Comparison of ENCODE assay signal across 8 mouse cellular contexts in genomic region chr9:47407007-47407670, GRCm38 (mm10).
DNase-seq lines count a peak whose midpoint lies in the region; ATAC-seq lines count a peak whose summit lies in the region.

No protein-coding gene starts in this region.

- no peak overlapping the region for H3K9ac ChIP-seq in midbrain, embryonic 14.5 days (replicated peaks; ENCODE audit: low read length)
- H3K9ac ChIP-seq in midbrain, embryonic 11.5 days (ENCODE audit: low read length) = no peak overlapping the region
- no peak overlapping the region for H3K9ac ChIP-seq in forebrain, embryonic 13.5 days
- H3K9ac ChIP-seq in neural tube, embryonic 13.5 days = no peak overlapping the region

- H3K4me3 ChIP-seq in midbrain, embryonic 14.5 days (replicated peaks; ENCODE audit: low read depth, low read length) = no peak overlapping the region
- no peak overlapping the region for H3K4me3 ChIP-seq in midbrain, embryonic 11.5 days (ENCODE audit: low read depth, low read length)
- no peak overlapping the region for H3K4me3 ChIP-seq in forebrain, embryonic 13.5 days
- H3K4me3 ChIP-seq in neural tube, embryonic 13.5 days = no peak overlapping the region

- H3K4me1 ChIP-seq in midbrain, embryonic 14.5 days (ENCODE audit: control insufficient read depth, insufficient read depth, low read length) = peaks cover 26% of the 10 kb centered on the region
- H3K4me1 ChIP-seq in midbrain, embryonic 11.5 days (ENCODE audit: control insufficient read depth, insufficient read depth, low read length) = peaks cover 9% of the 10 kb centered on the region
- H3K4me1 ChIP-seq in forebrain, embryonic 13.5 days = peaks cover 38% of the 10 kb centered on the region
- peaks cover 52% of the 10 kb centered on the region for H3K4me1 ChIP-seq in neural tube, embryonic 13.5 days (replicated peaks)

- H3K9me3 ChIP-seq in midbrain, embryonic 14.5 days (ENCODE audit: control insufficient read depth, low read length) = no peaks in the 10 kb centered on the region
- no peaks in the 10 kb centered on the region for H3K9me3 ChIP-seq in midbrain, embryonic 11.5 days (ENCODE audit: control insufficient read depth, low read length)
- H3K9me3 ChIP-seq in forebrain, embryonic 13.5 days (replicated peaks) = no peaks in the 10 kb centered on the region
- no peaks in the 10 kb centered on the region for H3K9me3 ChIP-seq in neural tube, embryonic 13.5 days

- WGBS in midbrain, embryonic 14.5 days = 37% methylated on average over 7 of the region's 7 CpGs
- WGBS in midbrain, embryonic 11.5 days = 67% methylated on average over 7 of the region's 7 CpGs
- WGBS in forebrain, embryonic 13.5 days = 34% methylated on average over 7 of the region's 7 CpGs
- WGBS in neural tube, embryonic 13.5 days = 37% methylated on average over 7 of the region's 7 CpGs

- no peaks in the 10 kb centered on the region for H3K36me3 ChIP-seq in midbrain, embryonic 14.5 days (ENCODE audit: control insufficient read depth, insufficient read depth, low read length)
- H3K36me3 ChIP-seq in midbrain, embryonic 11.5 days (ENCODE audit: control insufficient read depth, insufficient read depth, low read length) = no peaks in the 10 kb centered on the region
- H3K36me3 ChIP-seq in forebrain, embryonic 13.5 days (ENCODE audit: poor library complexity, severe bottlenecking) = no peaks in the 10 kb centered on the region
- H3K36me3 ChIP-seq in neural tube, embryonic 13.5 days = no peaks in the 10 kb centered on the region

- H3K27ac ChIP-seq in midbrain, embryonic 14.5 days (replicated peaks; ENCODE audit: low read depth, low read length) = no peak overlapping the region
- no peak overlapping the region for H3K27ac ChIP-seq in midbrain, embryonic 11.5 days (ENCODE audit: low read depth, low read length)
- peak overlapping the region; percentile 25; the same call in 1 of the 2 replicates for H3K27ac ChIP-seq in forebrain, embryonic 13.5 days
- H3K27ac ChIP-seq in neural tube, embryonic 13.5 days (replicated peaks) = peak overlapping the region; percentile 50

- intact Hi-C loops in heart, postnatal 10 days (cut with DNase I) = no loop called here

- 0 out of 2 replicates have a peak, but pooled peaks cover 5% of the 10 kb centered on the region for H3K27me3 ChIP-seq in midbrain, embryonic 14.5 days (ENCODE audit: control insufficient read depth, insufficient read depth, low read length)
- peaks cover 9% of the 10 kb centered on the region for H3K27me3 ChIP-seq in midbrain, embryonic 11.5 days (ENCODE audit: control insufficient read depth, insufficient read depth, low read length)
- H3K27me3 ChIP-seq in forebrain, embryonic 13.5 days = peaks cover 26% of the 10 kb centered on the region; the same call in 1 of the 2 replicates
- peaks cover 47% of the 10 kb centered on the region for H3K27me3 ChIP-seq in neural tube, embryonic 13.5 days

- DNase-seq in midbrain, embryonic 14.5 days = peak; percentile 72
- no peak for DNase-seq in midbrain, embryonic 11.5 days (ENCODE audit: low spot score, missing footprints)
- DNase-seq in heart, postnatal 10 days = peak; percentile 88 to 90
- DNase-seq in kidney, postnatal 25 days = peak; percentile 76 to 81
- no peak for DNase-seq in cerebellum, adult 9-11 months
- DNase-seq in urinary bladder, adult 18-20 months (ENCODE audit: low spot score in 2 of 2) = no peak

- ATAC-seq in midbrain, embryonic 14.5 days (ENCODE audit: low FRiP score, low TSS enrichment) = no peak
- no peak for ATAC-seq in midbrain, embryonic 11.5 days (ENCODE audit: low FRiP score)
- peak; percentile 93 for ATAC-seq in forebrain, embryonic 13.5 days
- peak; percentile 77 for ATAC-seq in neural tube, embryonic 13.5 days (ENCODE audit: low read depth)

- no peak overlapping the region for H3K4me2 ChIP-seq in midbrain, embryonic 14.5 days (ENCODE audit: low read length)
- H3K4me2 ChIP-seq in midbrain, embryonic 11.5 days = no peak overlapping the region
- H3K4me2 ChIP-seq in forebrain, embryonic 13.5 days = no peak overlapping the region; the same call in 1 of the 2 replicates
- H3K4me2 ChIP-seq in neural tube, embryonic 13.5 days = no peak overlapping the region

Comparison
In these comparisons a context has a peak if more than half of its experiments do, and no peak if none do; other contexts are left out.
1. DNase-seq: peak in midbrain, embryonic 14.5 days (single experiment), heart, postnatal 10 days (2 of 2) and kidney, postnatal 25 days (2 of 2); none in midbrain, embryonic 11.5 days (single experiment), cerebellum, adult 9-11 months (single experiment) and urinary bladder, adult 18-20 months (0 of 2).
2. ATAC-seq: peak in forebrain, embryonic 13.5 days (single experiment) and neural tube, embryonic 13.5 days (single experiment); none in midbrain, embryonic 14.5 days (single experiment) and midbrain, embryonic 11.5 days (single experiment).
3. H3K27ac ChIP-seq: peak in forebrain, embryonic 13.5 days (single experiment) and neural tube, embryonic 13.5 days (single experiment); none in midbrain, embryonic 14.5 days (single experiment) and midbrain, embryonic 11.5 days (single experiment).